Comparison of ENCODE assay signal across 8 mouse cellular contexts in genomic region chr1:151756425-151756728, GRCm38 (mm10). TPM values are rescaled to one million over a fixed set of nuclear protein-coding genes. Genes with fewer than 3 reads are reported as not detected.
DNase-seq lines count a peak whose midpoint lies in the region; ATAC-seq and TF ChIP-seq lines count a peak whose summit lies in the region.

No protein-coding gene starts in this region.

- DNase-seq in heart, postnatal 0 days (ENCODE audit: low spot score), result no peak
- no peak for DNase-seq in heart, postnatal 4 days
- DNase-seq in MEL (ENCODE audit: low read depth, low spot score), result peak; percentile 38
- no peak for DNase-seq in hindbrain, embryonic 11.5 days (ENCODE audit: low spot score)
- DNase-seq in layer of hippocampus, adult 9-10 months (ENCODE audit: low spot score), result no peak
- DNase-seq in layer of hippocampus, postnatal 25 days (ENCODE audit: extremely low spot score in 1 of 2, low spot score in 1 of 2), result no peak

- TF ChIP-seq EP300 in heart, postnatal 0 days (IDR thresholded peaks at IDR 0.05; ENCODE audit: low read depth), result no peak
- no peak for TF ChIP-seq EP300 in MEL (IDR thresholded peaks at IDR 0.05; ENCODE audit: low read depth in 1 of 2, low read length in 2 of 2)

- H3K4me2 ChIP-seq in heart, postnatal 0 days (ENCODE audit: low read depth, low read length), result peak overlapping the region; percentile 99
- peak overlapping the region; percentile 91 for H3K4me2 ChIP-seq in hindbrain, embryonic 11.5 days (replicated peaks; ENCODE audit: low read depth, low read length)
- H3K4me2 ChIP-seq in midbrain, embryonic 12.5 days (replicated peaks), result peak overlapping the region; percentile 97

- no peaks in the 10 kb centered on the region for H3K27me3 ChIP-seq in heart, postnatal 0 days (ENCODE audit: control insufficient read depth, insufficient read depth, low read length)
- H3K27me3 ChIP-seq in MEL (ENCODE audit: control insufficient read depth in 1 of 2, insufficient read depth in 2 of 2, low read length in 2 of 2), result no peaks in the 10 kb centered on the region
- no peaks in the 10 kb centered on the region for H3K27me3 ChIP-seq in hindbrain, embryonic 11.5 days (ENCODE audit: control insufficient read depth, insufficient read depth, low read length)
- H3K27me3 ChIP-seq in midbrain, embryonic 12.5 days, result no peaks in the 10 kb centered on the region

- TF ChIP-seq POLR2A in MEL (IDR thresholded peaks at IDR 0.05; ENCODE audit: control insufficient read depth in 1 of 2, insufficient read depth in 1 of 2, low read depth in 1 of 2, low read length in 2 of 2, poor library complexity in 1 of 2), result no peak

- no peak for TF ChIP-seq CTCF in heart, postnatal 0 days (IDR thresholded peaks at IDR 0.05; ENCODE audit: low read depth)
- no peak for TF ChIP-seq CTCF in MEL (IDR thresholded peaks at IDR 0.05 in 2 of 3, conservative IDR thresholded peaks at IDR 0.05 in 1 of 3; ENCODE audit: control insufficient read depth in 1 of 3, insufficient read depth in 1 of 3, low read depth in 2 of 3, low read length in 3 of 3, poor library complexity in 1 of 3, severe bottlenecking in 1 of 3)

- TF ChIP-seq RAD21 in MEL (IDR thresholded peaks at IDR 0.05; ENCODE audit: low read depth, low read length), result no peak

- H3K9ac ChIP-seq in heart, postnatal 0 days (replicated peaks; ENCODE audit: low read depth, low read length), result peak overlapping the region; percentile 88
- H3K9ac ChIP-seq in MEL (ENCODE audit: control insufficient read depth, low read depth, low read length, poor library complexity, severe bottlenecking), result peak overlapping the region; percentile 81
- no peak overlapping the region for H3K9ac ChIP-seq in hindbrain, embryonic 11.5 days (ENCODE audit: low read depth, low read length)
- H3K9ac ChIP-seq in midbrain, embryonic 12.5 days (replicated peaks), result peak overlapping the region; percentile 82; the same call in 1 of the 2 replicates

- peaks cover 9% of the 10 kb centered on the region for H3K36me3 ChIP-seq in heart, postnatal 0 days (replicated peaks; ENCODE audit: control insufficient read depth, insufficient read depth, low read length)
- peaks cover 5 to 22% of the 10 kb centered on the region in 2 experiments for H3K36me3 ChIP-seq in MEL (ENCODE audit: control insufficient read depth in 1 of 2, insufficient read depth in 2 of 2, low read length in 2 of 2)
- no peaks in the 10 kb centered on the region for H3K36me3 ChIP-seq in hindbrain, embryonic 11.5 days (ENCODE audit: control insufficient read depth, insufficient read depth, low read length)
- H3K36me3 ChIP-seq in midbrain, embryonic 12.5 days, result 0 out of 2 replicates have a peak, but pooled peaks cover 5% of the 10 kb centered on the region

- no peak for ATAC-seq in heart, postnatal 0 days (ENCODE audit: insufficient read depth, low read depth)
- no peak for ATAC-seq in hindbrain, embryonic 11.5 days (ENCODE audit: low FRiP score)
- no peak for ATAC-seq in midbrain, embryonic 12.5 days (ENCODE audit: low FRiP score, low read depth)
- no peak for ATAC-seq in cerebellum, adult (ENCODE audit: insufficient number of reproducible peaks, low FRiP score, low TSS enrichment)

- 14% methylated on average over 1 of the region's 1 CpGs for WGBS in heart, postnatal 0 days
- 53% methylated on average over 1 of the region's 1 CpGs for whole genome bisulfite sequencing in hindbrain, embryonic 11.5 days
- WGBS in midbrain, embryonic 12.5 days, result 31% methylated on average over 1 of the region's 1 CpGs

- H3K4me3 ChIP-seq in heart, postnatal 0 days (ENCODE audit: low read depth, low read length), result peak overlapping the region; percentile 99
- H3K4me3 ChIP-seq in MEL (ENCODE audit: control insufficient read depth in 1 of 2, insufficient read depth in 1 of 2, low read depth in 2 of 2, low read length in 2 of 2), result peak overlapping the region; percentile 77 to 81
- peak overlapping the region; percentile 92 for H3K4me3 ChIP-seq in hindbrain, embryonic 11.5 days (ENCODE audit: low read depth, low read length)
- H3K4me3 ChIP-seq in midbrain, embryonic 12.5 days, result peak overlapping the region; percentile 93

- H3K9me3 ChIP-seq in heart, postnatal 0 days (replicated peaks; ENCODE audit: control insufficient read depth, low read length), result no peaks in the 10 kb centered on the region
- no peaks in the 10 kb centered on the region for H3K9me3 ChIP-seq in MEL (replicated peaks; ENCODE audit: insufficient read depth, low read length)
- no peaks in the 10 kb centered on the region for H3K9me3 ChIP-seq in hindbrain, embryonic 11.5 days (ENCODE audit: control insufficient read depth, low read length)
- H3K9me3 ChIP-seq in midbrain, embryonic 12.5 days, result no peaks in the 10 kb centered on the region

- H3K4me1 ChIP-seq in heart, postnatal 0 days (ENCODE audit: control insufficient read depth, insufficient read depth), result peaks cover 12% of the 10 kb centered on the region; the same call in 1 of the 2 replicates
- peaks cover 9 to 10% of the 10 kb centered on the region in 2 experiments for H3K4me1 ChIP-seq in MEL (ENCODE audit: control insufficient read depth in 1 of 2, insufficient read depth in 2 of 2, low read length in 2 of 2)
- no peaks in the 10 kb centered on the region for H3K4me1 ChIP-seq in hindbrain, embryonic 11.5 days (replicated peaks; ENCODE audit: control insufficient read depth, insufficient read depth, low read length)
- H3K4me1 ChIP-seq in midbrain, embryonic 12.5 days, result peaks cover 19% of the 10 kb centered on the region

- peaks cover 17% of the 10 kb centered on the region for H3K79me2 ChIP-seq in MEL (ENCODE audit: control insufficient read depth, insufficient read depth, low read length, poor library complexity)

- H3K27ac ChIP-seq in heart, postnatal 0 days (ENCODE audit: low read depth), result 0 out of 2 replicates have a peak overlapping the region, but pooled peaks have one; percentile 90
- H3K27ac ChIP-seq in MEL (ENCODE audit: control insufficient read depth, low read depth, low read length), result no peak overlapping the region
- H3K27ac ChIP-seq in hindbrain, embryonic 11.5 days (ENCODE audit: low read depth, low read length), result no peak overlapping the region
- H3K27ac ChIP-seq in midbrain, embryonic 12.5 days (replicated peaks), result no peak overlapping the region

TF ChIP-seq in MEL, 35 proteins besides CTCF, POLR2A, EP300 and RAD21:
- TF ChIP-seq RCOR1 (IDR thresholded peaks at IDR 0.05; ENCODE audit: low read depth, low read length), result no peak
- 0 out of 2 replicates have a peak, but pooled peaks have one; percentile 54 for TF ChIP-seq MAX (IDR thresholded peaks at IDR 0.05; ENCODE audit: low read length)
- no peak for TF ChIP-seq MAZ (IDR thresholded peaks at IDR 0.05; ENCODE audit: low read depth, low read length)
- peak in 1 of 2 experiments; percentile 38; a peak in 1 of 4 replicates for TF ChIP-seq USF2 (IDR thresholded peaks at IDR 0.05; ENCODE audit: borderline replicate concordance in 1 of 2, insufficient read depth in 1 of 2, low read depth in 1 of 2, low read length in 2 of 2)
- peak; percentile 75 for TF ChIP-seq USF1 (IDR thresholded peaks at IDR 0.05; ENCODE audit: low read depth, low read length)
- 0 out of 2 replicates have a peak, but pooled peaks have one; percentile 30 for TF ChIP-seq MXI1 (IDR thresholded peaks at IDR 0.05; ENCODE audit: low read depth, low read length)
TF ChIP-seq in MEL: peak in this region for 4.

RNA-seq across cellular contexts. Expression of gene Edem3, which starts 1.2 kb away (rescaled TPM):
- total RNA-seq in heart, postnatal 0 days (2014; rRNA removed; ENCODE audit: low replicate concordance), result 12.9 and 16.5 TPM in 2 replicates
- 5.6 and 6.6 TPM in 2 replicates for polyA plus RNA-seq in heart, postnatal 0 days (2015; fragmentation: Nextera tagmentation; extraction: Ambion mirVana)
- total RNA-seq in heart, postnatal 4 days (2021), result 10 to 100 TPM; 21.8 to 24.2 TPM
- 13.4 and 15.6 TPM in 2 replicates for total RNA-seq in MEL (2012; rRNA removed)
- 10 to 100 TPM in 1 of 2 experiments, not detected in 1; 11.6 TPM for polyA plus RNA-seq in MEL (2012; ENCODE audit: insufficient read depth in 1 of 2, insufficient read length in 2 of 2, low read depth in 1 of 2, low replicate concordance in 2 of 2, missing spikeins in 1 of 2)
- 21.2 and 25.1 TPM in 2 replicates for polyA plus RNA-seq in hindbrain, embryonic 11.5 days (2014; fragmentation: Nextera tagmentation; extraction: Ambion mirVana)
- polyA plus RNA-seq in midbrain, embryonic 12.5 days (2016; fragmentation: Nextera tagmentation; extraction: Ambion mirVana), result 26.6 and 29.2 TPM in 2 replicates
- 10 to 100 TPM; 38.6 to 38.9 TPM for total RNA-seq in layer of hippocampus, postnatal 25 days (2021)
